26 mouse cellular contexts compared by ENCODE assay signal in genomic region chr7:116234287-116234806, GRCm38 (mm10).
DNase-seq lines count a peak whose midpoint lies in the region; ATAC-seq lines count a peak whose summit lies in the region.
"Had no signal": no experiment of that assay in that cellular context is flagged by ENCODE, and none has a peak within 500 bp of the region (broad histone marks: within the 10 kb centered on the region; RNA-seq: fewer than 3 reads in every experiment).

No protein-coding gene starts in this region.

- 53% methylated on average over 7 of the region's 7 CpGs for WGBS in heart, embryonic 12.5 days
- 61% methylated on average over 7 of the region's 7 CpGs for WGBS in kidney, embryonic 15.5 days

- peak overlapping the region; percentile 82; the same call in 1 of the 2 replicates for H3K9ac ChIP-seq in heart, embryonic 12.5 days
- H3K9ac ChIP-seq in kidney, embryonic 15.5 days: no peak overlapping the region
- H3K9ac ChIP-seq: forebrain, postnatal 0 days; hindbrain, embryonic 12.5 days; midbrain, embryonic 15.5 days; neural tube, embryonic 13.5 days had no signal

- ATAC-seq in heart, embryonic 12.5 days (ENCODE audit: insufficient number of reproducible peaks, low FRiP score): no peak
- no peak for ATAC-seq in kidney, embryonic 15.5 days (replicated peaks; ENCODE audit: low FRiP score)
- ATAC-seq: forebrain, postnatal 0 days; inflammation-experienced regulatory T-cells, adult 6 months; midbrain, embryonic 15.5 days had no signal

- H3K27me3 ChIP-seq in heart, embryonic 12.5 days (replicated peaks): peaks cover 21% of the 10 kb centered on the region; the same call in 1 of the 2 replicates
- H3K27me3 ChIP-seq in kidney, embryonic 15.5 days: peaks cover 37% of the 10 kb centered on the region
- H3K27me3 ChIP-seq: midbrain, embryonic 15.5 days had no signal

- no peaks in the 10 kb centered on the region for H3K9me3 ChIP-seq in heart, embryonic 12.5 days (replicated peaks)
- no peaks in the 10 kb centered on the region for H3K9me3 ChIP-seq in kidney, embryonic 15.5 days (replicated peaks)
- H3K9me3 ChIP-seq: hindbrain, embryonic 12.5 days; midbrain, embryonic 15.5 days; neural tube, embryonic 13.5 days had no signal

- no peak overlapping the region for H3K4me3 ChIP-seq in heart, embryonic 12.5 days
- no peak overlapping the region for H3K4me3 ChIP-seq in kidney, embryonic 15.5 days (replicated peaks)
- H3K4me3 ChIP-seq: heart, adult 2 months; hindbrain, embryonic 12.5 days; midbrain, embryonic 15.5 days; myocyte; neural tube, embryonic 13.5 days had no signal

- H3K36me3 ChIP-seq in heart, embryonic 12.5 days: no peaks in the 10 kb centered on the region
- H3K36me3 ChIP-seq in kidney, embryonic 15.5 days: no peaks in the 10 kb centered on the region
- H3K36me3 ChIP-seq: hindbrain, embryonic 12.5 days; midbrain, embryonic 15.5 days; neural tube, embryonic 13.5 days had no signal

- DNase-seq in cerebellum, postnatal 10 days: peak; percentile 75 to 80
- no peak for DNase-seq in cerebellum, postnatal 36 days
- DNase-seq in heart, postnatal 25 days (ENCODE audit: low spot score): no peak
- DNase-seq in left cerebral cortex, postnatal 4 days: peak; percentile 57
- DNase-seq in left cerebral cortex, postnatal 36 days (ENCODE audit: low spot score in 2 of 2): no peak
- DNase-seq in brain, adult 2 months (ENCODE audit: low read depth, low spot score): peak; percentile 40
- DNase-seq: adrenal gland, postnatal 36 days; cerebellum, adult 11-12 months; forebrain, postnatal 0 days; gastrocnemius, postnatal 25 days; heart, adult 2 months; kidney, adult 18-20 months; lung, postnatal 4 days; retina, postnatal 1 day; right cerebral cortex, postnatal 25 days; spleen, adult 18-20 months; thymus, adult 2 months; thymus, postnatal 4 days had no signal

- intact Hi-C loops in heart, postnatal 25 days (cut with DNase I): no loop called here
- intact Hi-C loops in left cerebral cortex, postnatal 4 days (cut with DNase I): no loop called here
- intact Hi-C loops in left cerebral cortex, postnatal 36 days (cut with DNase I): no loop called here

- peak overlapping the region; percentile 86 for H3K4me2 ChIP-seq in heart, embryonic 12.5 days
- no peak overlapping the region for H3K4me2 ChIP-seq in kidney, embryonic 15.5 days
- H3K4me2 ChIP-seq: hindbrain, embryonic 12.5 days; midbrain, embryonic 15.5 days; neural tube, embryonic 13.5 days had no signal

- 0 out of 2 replicates have a peak overlapping the region, but pooled peaks have one; percentile 14 for H3K27ac ChIP-seq in heart, embryonic 12.5 days (ENCODE audit: poor library complexity, severe bottlenecking)
- H3K27ac ChIP-seq in kidney, embryonic 15.5 days: no peak overlapping the region
- H3K27ac ChIP-seq: heart, adult 2 months; hindbrain, embryonic 12.5 days; kidney, postnatal 0 days; midbrain, embryonic 15.5 days; neural tube, embryonic 13.5 days had no signal

- peaks cover 77% of the 10 kb centered on the region for H3K4me1 ChIP-seq in heart, embryonic 12.5 days (replicated peaks)
- H3K4me1 ChIP-seq in kidney, embryonic 15.5 days: peaks cover 36% of the 10 kb centered on the region

Comparison
In these comparisons a context has a peak if more than half of its experiments do, and no peak if none do; other contexts are left out.
1. DNase-seq: peak in cerebellum, postnatal 10 days (2 of 2), left cerebral cortex, postnatal 4 days (single experiment) and brain, adult 2 months (single experiment); none in cerebellum, postnatal 36 days (0 of 2), heart, postnatal 25 days (single experiment) and left cerebral cortex, postnatal 36 days (0 of 2).